Mouse (Mus musculus): ENCODE results near the gene Zscan22.
"Not testable (repeated sequence)": the region's sequence is repeated elsewhere in the genome, so short reads cannot be mapped to it uniquely, and the experiment has no call there.

Zscan22 gene

GRCm38 (mm10) chr7:12897655-12898410 lies at the start of gene Zscan22:
Gene Zscan22 (plus strand): TSS chr7:12897815.
- peak; percentile 93 for DNase-seq

GRCm38 (mm10) chr7:12874301-12874700 lies 23.3 kb upstream of the Zscan22 start:
- no peak for DNase-seq

- no peak for DNase-seq
Measured at GRCm38 (mm10) chr7:12880036-12880435, 17.6 kb upstream of the Zscan22 start.

- not testable (repeated sequence) for DNase-seq
Measured at GRCm38 (mm10) chr7:12880497-12880896, 17.1 kb upstream of the Zscan22 start.

- DNase-seq, result peak; percentile 94
Measured at GRCm38 (mm10) chr7:12880911-12881660, 16.5 kb upstream of the Zscan22 start, which contains the start of gene Zfp128. Gene Zfp128 (plus strand): TSS chr7:12881177.

GRCm38 (mm10) chr7:12886563-12887266 lies 10.9 kb upstream of the Zscan22 start:
- DNase-seq, result no peak

GRCm38 (mm10) chr7:12887585-12887984 lies 10.0 kb upstream of the Zscan22 start:
- no peak for DNase-seq

GRCm38 (mm10) chr7:12890928-12891327 lies 6.7 kb upstream of the Zscan22 start:
- DNase-seq, result no peak

GRCm38 (mm10) chr7:12891334-12891733 lies 6.3 kb upstream of the Zscan22 start:
- no peak for DNase-seq

GRCm38 (mm10) chr7:12901517-12901916 lies 3.9 kb downstream of the Zscan22 start:
- DNase-seq, result no peak

- DNase-seq, result no peak
Measured at GRCm38 (mm10) chr7:12903623-12904022, 6.0 kb downstream of the Zscan22 start.

GRCm38 (mm10) chr7:12905146-12905545 lies 7.5 kb downstream of the Zscan22 start:
- no peak for DNase-seq

GRCm38 (mm10) chr7:12909498-12909962 lies 11.9 kb downstream of the Zscan22 start:
- peak; percentile 81 for DNase-seq

- peak; percentile 72 for DNase-seq
Measured at GRCm38 (mm10) chr7:12910181-12910668, 12.6 kb downstream of the Zscan22 start.

GRCm38 (mm10) chr7:12913556-12913955 lies 15.9 kb downstream of the Zscan22 start:
- no peak for DNase-seq

- not testable (repeated sequence) for DNase-seq
Measured at GRCm38 (mm10) chr7:12920495-12920894, 22.9 kb downstream of the Zscan22 start.

- no peak for DNase-seq
Measured at GRCm38 (mm10) chr7:12921318-12921704, 23.7 kb downstream of the Zscan22 start.

- DNase-seq, result peak; percentile 98
Measured at GRCm38 (mm10) chr7:12921705-12922465, 24.3 kb downstream of the Zscan22 start, which contains the start of gene Rps5. Gene Rps5 (plus strand): TSS chr7:12922290.

- DNase-seq, result no peak
Measured at GRCm38 (mm10) chr7:12922729-12923128, 25.1 kb downstream of the Zscan22 start.

- DNase-seq, result no peak
Measured at GRCm38 (mm10) chr7:12926316-12926715, 28.7 kb downstream of the Zscan22 start.

- peak; percentile 52 for DNase-seq
Measured at GRCm38 (mm10) chr7:12927191-12927680, 29.6 kb downstream of the Zscan22 start, which contains the start of gene Rnf225. Gene Rnf225 (plus strand): TSS chr7:12927416.

Measured in kidney, adult 18-20 months (tissue).